Mouse (Mus musculus) C2C12 (cell line): ENCODE measurements around the gene Tmem209.

Source experiments
- CEBPB ChIP-seq: IDR thresholded peaks from one replicate; pipeline ENCODE4 v1.6.1; 2011; ENCODE audit warnings: low read depth, mild to moderate bottlenecking, control low read depth, moderate library complexity
- CTCF ChIP-seq: IDR thresholded peaks from one replicate; pipeline ENCODE4 v1.5.1; 2011; ENCODE audit not compliant: control insufficient read depth, insufficient read depth, insufficient read length
- FOSL1 ChIP-seq: IDR thresholded peaks from one replicate; pipeline ENCODE4 v1.8.0; 2011; ENCODE audit warnings: mild to moderate bottlenecking, low read length; ENCODE audit not compliant: poor library complexity, insufficient read depth, severe bottlenecking
- MAX ChIP-seq: IDR thresholded peaks from one replicate; pipeline ENCODE4 v1.6.1; 2011; ENCODE audit warnings: mild to moderate bottlenecking, control low read depth
- MYOG ChIP-seq: IDR thresholded peaks from one replicate; pipeline ENCODE4 v1.6.1; 2011; ENCODE audit not compliant: control insufficient read depth, insufficient read length; ENCODE audit errors: extremely low read depth
- USF1 ChIP-seq: IDR thresholded peaks from one replicate; pipeline ENCODE4 v1.6.1; 2011; ENCODE audit warnings: low read depth, mild to moderate bottlenecking, control low read depth, moderate library complexity

DNA sequence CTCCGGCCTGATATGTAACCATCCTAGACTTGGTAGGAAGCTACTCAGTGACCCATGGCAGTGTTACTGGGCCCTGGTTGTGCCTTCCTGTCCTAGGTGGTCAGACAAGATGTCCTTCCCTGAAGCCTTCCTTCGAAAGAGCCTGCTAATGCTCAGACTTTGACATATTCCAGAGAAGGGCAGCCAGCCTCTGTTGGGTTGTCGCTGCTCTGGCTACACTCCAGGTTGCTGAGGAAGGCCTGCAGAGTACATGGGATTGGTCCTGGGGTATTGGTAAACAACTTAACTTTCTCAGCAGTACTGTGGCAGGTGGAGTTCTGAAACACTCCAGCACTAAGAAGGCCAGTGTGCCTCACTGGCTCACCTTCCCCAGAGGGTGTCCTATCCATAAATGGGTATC lies 30.2 kb downstream of the Tmem209 start:
- TF ChIP-seq CTCF (no peak), MYOG (no peak), USF1 (no peak), CEBPB (no peak), MAX (no peak), FOSL1 (no peak)
